Mouse (Mus musculus) cerebellum, adult 2 months (tissue): ENCODE measurements around the gene Hsd3b6.

Experiments used
- CTCF ChIP-seq: fragments of 200-500 bp; IDR thresholded peaks from 2 replicates; pipeline ENCODE4 v1.5.1; 2011; ENCODE audit warnings: low read depth, mild to moderate bottlenecking, control low read depth, low read length, moderate library complexity, borderline replicate concordance; ENCODE audit not compliant: insufficient read depth
- POLR2A ChIP-seq: fragments of 200-500 bp; IDR thresholded peaks from 2 replicates; pipeline ENCODE4 v1.6.1; 2011; ENCODE audit warnings: low read length, control low read depth, borderline replicate concordance; ENCODE audit not compliant: insufficient read depth

DNA sequence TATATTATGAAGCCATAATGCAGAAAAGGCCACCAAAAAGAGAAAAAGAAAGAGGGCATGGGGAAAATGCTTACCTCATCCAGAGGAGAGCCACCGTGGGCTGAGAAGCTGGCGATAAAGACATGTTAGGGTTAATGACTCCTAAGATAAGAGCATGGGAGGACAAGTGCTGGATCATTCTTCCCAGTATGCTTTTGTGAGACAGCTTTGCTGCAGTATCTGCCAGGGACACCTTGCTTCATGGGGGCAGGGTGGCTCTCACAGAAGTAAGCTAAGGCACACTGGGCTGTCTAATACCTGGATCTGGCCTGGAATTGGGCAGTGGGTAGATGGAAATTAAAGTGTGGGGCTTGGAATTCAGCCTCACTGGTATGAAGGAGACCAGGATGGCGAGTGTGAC, 40.9 kb upstream of the Hsd3b6 start:
- TF ChIP-seq CTCF (no peak), POLR2A (no peak)
